Mouse (Mus musculus) heart, postnatal 14 days (tissue): ENCODE results near the gene Aff3. TPM values are rescaled to one million over a fixed set of nuclear protein-coding genes. Genes with fewer than 3 reads are reported as not detected.
"Not testable (repeated sequence)": the region's sequence is repeated elsewhere in the genome, so short reads cannot be mapped to it uniquely, and the experiment has no call there.

Experiments
- DNase-seq, 2 experiments: peaks; one replicate each; pipeline ENCODE4 v3.0.0; 2021 to 2022
- intact Hi-C: fragments of 180-260 bp; cut with DNase I; formaldehyde crosslinking; loops from one replicate; pipeline ENCODE4 v1.15.1; 2025
- total RNA-seq, 2 experiments: library from RNA; stranded (reverse); gene quantifications; 2 replicates each; pipeline ENCODE4 v1.2.3; 2021

Aff3 gene
- total RNA-seq, 2 experiments from 2014 or later: 4.4 to 5.8 TPM

- no peak for DNase-seq
- intact Hi-C loops: no loop called here
Measured at GRCm38 (mm10) chr1:38448854-38449253, 215.9 kb downstream of the Aff3 start.

- intact Hi-C loops: no loop called here
- no peak for DNase-seq
Measured at GRCm38 (mm10) chr1:38447581-38447980, 217.2 kb downstream of the Aff3 start.

- intact Hi-C loops: no loop called here
- no peak for DNase-seq
Measured at GRCm38 (mm10) chr1:38446152-38446820, 218.5 kb downstream of the Aff3 start.

GRCm38 (mm10) chr1:38442887-38443286 is 221.9 kb downstream of the Aff3 start:
- intact Hi-C loops: no loop called here
- peak in 1 of 2 experiments; percentile 46 for DNase-seq

- DNase-seq: no peak
- intact Hi-C loops: no loop called here
Measured at GRCm38 (mm10) chr1:38442479-38442878, 222.3 kb downstream of the Aff3 start.

GRCm38 (mm10) chr1:38441800-38442199 is 223.0 kb downstream of the Aff3 start:
- no peak for DNase-seq

GRCm38 (mm10) chr1:38440471-38440815 is 224.3 kb downstream of the Aff3 start:
- no peak for DNase-seq
- intact Hi-C loops: no loop called here

More at GRCm38 (mm10) chr1:38441800-38442199, 223.0 kb downstream of the Aff3 start:
- intact Hi-C loops: no loop called here

GRCm38 (mm10) chr1:38439751-38440470 is 224.8 kb downstream of the Aff3 start:
- intact Hi-C loops: no loop called here
- no peak for DNase-seq

- DNase-seq: no peak
- intact Hi-C loops: no loop called here
Measured at GRCm38 (mm10) chr1:38438447-38438846, 226.3 kb downstream of the Aff3 start.

GRCm38 (mm10) chr1:38437671-38438070 is 227.1 kb downstream of the Aff3 start:
- intact Hi-C loops: no loop called here
- peak; percentile 30 to 51 for DNase-seq

- no peak for DNase-seq
- intact Hi-C loops: no loop called here
Measured at GRCm38 (mm10) chr1:38436471-38437340, 228.0 kb downstream of the Aff3 start.

- DNase-seq, intact Hi-C loops: not testable (repeated sequence)
Measured at GRCm38 (mm10) chr1:38430311-38430710, 234.4 kb downstream of the Aff3 start.

GRCm38 (mm10) chr1:38428708-38429683 is 235.8 kb downstream of the Aff3 start:
- intact Hi-C loops: no loop called here

GRCm38 (mm10) chr1:38422921-38423320 is 241.8 kb downstream of the Aff3 start:
- DNase-seq: no peak
- intact Hi-C loops: no loop called here

More at GRCm38 (mm10) chr1:38428708-38429683, 235.8 kb downstream of the Aff3 start:
- DNase-seq: no peak

GRCm38 (mm10) chr1:38419331-38419730 is 245.4 kb downstream of the Aff3 start:
- no peak for DNase-seq
- intact Hi-C loops: no loop called here

GRCm38 (mm10) chr1:38418181-38419032 is 246.3 kb downstream of the Aff3 start:
- intact Hi-C loops: no loop called here
- DNase-seq: no peak

- no peak for DNase-seq
- intact Hi-C loops: no loop called here
Measured at GRCm38 (mm10) chr1:38417196-38417595, 247.6 kb downstream of the Aff3 start.

GRCm38 (mm10) chr1:38415511-38415910 is 249.2 kb downstream of the Aff3 start:
- no peak for DNase-seq
- intact Hi-C loops: no loop called here

GRCm38 (mm10) chr1:38411106-38411505 is 253.6 kb downstream of the Aff3 start:
- no peak for DNase-seq
- intact Hi-C loops: no loop called here
